Mouse (Mus musculus) cortical plate, adult 2 months (tissue): ENCODE measurements at regions not wholly inside any gene's neighbourhood (a gene's known extent, or its start where the extent isn't known, plus 50 kb on each side); places are given as distances from the start of the nearest gene placed in this dataset.

ENCODE experiments used
- H3K27ac ChIP-seq: fragments of 200-500 bp; 2 replicates; pipeline ENCODE4 v1.5.1; 2012; ENCODE audit warnings: low read length, control low read depth, inconsistent platforms; ENCODE audit not compliant: insufficient read depth
- H3K4me1 ChIP-seq: fragments of 200-500 bp; 2 replicates; pipeline ENCODE4 v1.6.1; 2011; ENCODE audit warnings: low read length; ENCODE audit not compliant: control insufficient read depth, insufficient read depth
- H3K4me3 ChIP-seq: fragments of 200-500 bp; 2 replicates; pipeline ENCODE4 v1.5.1; 2011; ENCODE audit warnings: mild to moderate bottlenecking, low read length, control low read depth; ENCODE audit not compliant: insufficient read depth
- CTCF ChIP-seq: fragments of 200-500 bp; IDR thresholded peaks from 2 replicates; pipeline ENCODE4 v1.5.1; 2011; ENCODE audit warnings: mild to moderate bottlenecking, control low read depth, low read length; ENCODE audit not compliant: insufficient read depth; ENCODE audit errors: extremely low read depth
- POLR2A ChIP-seq: fragments of 200-500 bp; IDR thresholded peaks from 2 replicates; pipeline ENCODE4 v1.6.1; 2011; ENCODE audit warnings: mild to moderate bottlenecking, low read length, control low read depth; ENCODE audit not compliant: insufficient read depth; ENCODE audit errors: extremely low read depth

DNA sequence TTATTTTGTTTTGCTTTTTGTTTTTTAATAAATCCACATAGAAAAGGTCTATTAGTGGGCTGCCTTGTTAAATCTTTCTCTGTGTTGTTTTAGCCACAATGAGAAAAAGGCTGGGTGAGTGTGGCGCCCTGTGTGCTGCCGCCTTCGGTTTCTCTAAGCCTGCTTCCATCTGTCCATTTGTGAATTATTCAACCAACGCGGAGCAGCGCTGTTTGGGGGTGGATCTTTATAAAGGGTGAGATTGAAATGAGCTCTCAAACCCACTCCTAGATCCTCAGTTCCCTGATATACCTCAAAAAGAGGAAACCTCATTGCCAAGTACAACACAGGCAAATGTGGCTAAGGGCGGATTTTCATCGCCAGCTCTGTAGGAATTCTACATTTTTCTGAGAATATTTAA lies 74.0 kb upstream of the Arg1 start:
- peak overlapping the region; percentile 7; the same call in 1 of the 2 replicates for H3K27ac ChIP-seq
- TF ChIP-seq POLR2A = no peak
- no peak for TF ChIP-seq CTCF

DNA sequence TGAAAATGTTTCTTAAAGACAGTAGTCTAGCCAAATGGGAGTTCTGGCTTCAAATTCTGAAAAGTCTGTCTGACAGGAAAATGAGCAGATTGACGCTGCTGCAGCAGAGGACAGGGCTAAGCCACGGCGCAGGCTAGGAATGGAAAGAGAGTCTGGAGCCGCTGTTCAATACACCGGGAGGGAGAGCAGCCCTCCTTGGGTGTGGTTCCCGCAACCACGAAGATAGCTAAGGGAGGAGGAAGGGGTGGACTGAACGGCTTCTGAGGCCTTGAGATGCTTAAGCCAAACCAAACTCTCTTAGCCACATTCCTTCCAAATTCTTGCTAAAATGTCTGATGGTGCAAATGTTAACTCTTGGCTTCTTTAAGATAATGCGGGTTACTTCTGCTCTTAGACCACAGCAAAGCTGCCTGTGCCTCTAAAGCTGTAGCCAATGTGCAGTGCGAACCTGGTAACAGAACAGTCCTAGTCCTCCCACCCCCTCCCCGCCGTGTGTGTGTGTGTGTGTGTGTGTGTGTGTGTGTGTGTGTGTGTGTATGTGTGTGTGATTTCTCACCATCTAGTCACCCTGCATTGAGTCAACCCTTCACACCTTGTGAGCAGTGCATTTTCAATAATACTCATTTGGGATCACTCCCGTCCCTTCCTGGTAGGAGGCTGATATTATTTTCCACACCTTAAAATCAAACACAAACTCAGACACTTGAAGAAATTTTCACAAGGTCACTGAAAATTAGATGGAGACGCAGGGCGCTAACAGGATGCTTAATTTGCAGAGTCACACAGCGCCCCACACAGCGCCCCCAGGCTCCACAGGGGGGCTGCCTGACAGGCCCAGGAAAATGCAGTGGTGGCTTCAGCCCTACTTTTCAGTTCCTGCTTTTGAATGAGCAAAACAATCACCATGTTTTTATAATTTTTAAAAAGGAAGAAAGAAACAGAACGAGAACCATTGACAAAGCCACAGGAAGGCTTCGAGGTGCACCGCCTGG lies 73.2 kb upstream of the Arg1 start:
- TF ChIP-seq POLR2A = no peak
- no peak for TF ChIP-seq CTCF
- 0 out of 2 replicates have a peak overlapping the region, but pooled peaks have one; percentile 8 for H3K4me3 ChIP-seq
- H3K4me1 ChIP-seq = no peaks in the 10 kb centered on the region
- H3K27ac ChIP-seq = peak overlapping the region; percentile 89

More for the DNA sequence above, 74.0 kb upstream of the Arg1 start:
- H3K4me3 ChIP-seq = no peak overlapping the region
- no peaks in the 10 kb centered on the region for H3K4me1 ChIP-seq

DNA sequence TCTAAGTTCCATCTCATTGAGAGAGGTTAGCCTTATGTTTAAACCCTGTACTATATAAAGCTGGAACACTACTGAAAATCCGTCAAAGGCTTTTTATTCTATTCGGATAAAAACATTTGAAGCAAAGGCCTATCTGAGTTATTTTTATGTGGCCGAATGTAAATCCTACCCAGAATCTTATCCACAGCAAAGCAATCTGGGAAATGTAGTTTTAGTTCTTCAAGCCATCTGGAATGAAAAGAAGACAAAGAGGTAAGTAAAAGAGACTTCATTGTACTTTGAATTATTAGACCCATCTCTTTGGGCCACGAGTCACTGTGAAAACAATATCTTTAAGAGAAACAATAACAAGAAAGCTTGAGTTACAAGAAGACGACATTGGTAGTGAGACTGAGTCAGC lies 72.5 kb upstream of the Arg1 start:
- Histone ChIP-seq H3K27ac (peak overlapping the region; percentile 89), H3K4me3 (0 out of 2 replicates have a peak overlapping the region, but pooled peaks have one; percentile 8), H3K4me1 (no peaks in the 10 kb centered on the region)
- no peak for TF ChIP-seq POLR2A

DNA sequence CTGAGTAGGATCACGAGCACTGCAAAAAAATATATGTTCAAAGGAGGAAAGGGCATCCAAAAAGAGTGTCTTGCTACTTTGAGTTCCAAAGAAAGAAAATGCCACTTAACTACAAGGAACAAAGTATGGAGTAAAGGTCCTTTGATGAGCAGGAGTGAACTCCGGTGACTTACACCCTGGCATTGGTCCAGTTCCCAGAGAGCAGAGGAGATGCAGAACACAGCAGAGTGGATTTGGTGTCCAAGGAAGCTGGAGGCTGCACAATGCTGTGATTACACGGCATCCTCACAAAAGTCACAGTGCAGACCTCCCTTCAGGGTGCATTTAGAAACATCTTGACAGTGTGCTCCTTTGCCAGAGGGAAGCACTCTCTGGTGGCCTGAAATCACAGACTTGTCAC lies 70.4 kb upstream of the Arg1 start:
- no peaks in the 10 kb centered on the region for H3K4me1 ChIP-seq
- no peak for TF ChIP-seq POLR2A
- no peak for TF ChIP-seq CTCF
- no peak overlapping the region for H3K27ac ChIP-seq
- H3K4me3 ChIP-seq = no peak overlapping the region

DNA sequence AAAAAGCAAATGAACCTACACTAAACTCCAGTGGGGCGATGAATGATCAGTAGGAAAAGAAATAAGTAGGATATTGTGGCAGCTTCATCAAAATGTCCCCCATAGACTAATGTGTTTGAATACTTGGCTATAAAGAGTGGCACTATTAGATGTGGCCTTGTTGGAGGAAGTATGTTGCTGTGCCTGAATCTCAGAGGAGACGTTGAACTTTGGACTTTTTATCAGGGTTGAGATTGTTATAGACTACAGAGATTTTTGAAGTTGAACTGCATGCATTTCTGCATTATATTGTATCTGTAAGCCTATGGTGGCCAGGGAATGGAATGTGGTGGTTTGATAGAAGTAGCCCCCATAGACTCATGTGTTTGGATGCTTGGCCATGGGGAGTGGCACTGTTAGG lies 68.5 kb upstream of the Arg1 start:
- Histone ChIP-seq H3K4me3 (no peak overlapping the region), H3K4me1 (no peaks in the 10 kb centered on the region), H3K27ac (no peak overlapping the region)
- TF ChIP-seq CTCF = no peak
- TF ChIP-seq POLR2A = no peak

DNA sequence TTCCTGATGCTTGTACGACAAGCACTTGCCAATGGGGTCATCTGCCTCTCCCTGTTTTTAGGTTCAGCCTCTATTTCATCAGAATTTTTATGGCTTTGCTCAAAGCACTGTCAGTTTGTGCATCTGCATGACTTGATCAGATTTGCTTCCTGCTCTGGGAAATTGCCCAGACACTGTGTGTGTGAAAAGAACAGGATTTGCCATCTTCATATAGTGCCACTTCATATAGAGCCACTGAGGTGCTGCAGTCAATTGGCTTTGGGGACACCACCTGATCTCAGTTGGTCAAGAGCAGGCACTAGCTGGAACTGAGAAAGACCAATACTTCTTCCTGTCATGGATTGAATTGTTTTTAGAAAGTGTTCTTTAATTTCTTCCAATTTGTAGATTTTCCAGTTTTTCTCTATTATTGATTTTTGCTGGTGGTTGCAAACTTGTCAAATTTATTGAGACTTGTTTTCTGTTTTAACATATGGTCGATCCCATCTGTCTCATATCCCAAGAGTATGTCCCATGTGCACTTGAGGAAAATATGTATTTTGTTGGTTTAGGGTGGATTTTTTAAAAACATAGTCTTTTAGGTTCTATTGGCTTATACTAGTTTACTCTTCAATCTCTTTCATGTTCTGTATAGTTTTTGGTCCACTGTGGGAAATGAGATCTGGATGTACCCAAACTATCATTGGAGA lies 62.8 kb upstream of the Arg1 start:
- no peak overlapping the region for H3K4me3 ChIP-seq
- H3K4me1 ChIP-seq = peaks cover 4% of the 10 kb centered on the region; the same call in 1 of the 2 replicates
- H3K27ac ChIP-seq = no peak overlapping the region
- TF ChIP-seq CTCF = no peak
- TF ChIP-seq POLR2A = no peak

DNA sequence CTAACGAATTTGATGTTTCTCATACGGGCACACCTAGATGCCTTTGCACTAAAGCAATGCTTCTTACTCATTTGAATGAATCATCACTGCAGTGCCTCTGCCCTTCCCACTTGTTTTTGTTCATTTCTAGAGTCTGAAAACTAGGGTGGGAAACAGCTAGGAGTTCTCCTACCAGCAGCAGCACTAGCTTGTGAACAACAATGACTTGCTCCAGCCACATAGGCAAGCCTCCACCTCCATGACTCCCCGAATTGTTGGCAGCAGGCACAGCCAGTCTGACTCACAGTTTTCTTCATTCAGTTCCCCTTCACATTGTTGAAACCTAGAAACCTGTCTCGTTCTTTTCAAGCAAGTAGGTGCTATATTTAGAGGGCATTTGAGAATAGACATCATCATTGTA lies 57.5 kb upstream of the Arg1 start:
- H3K27ac ChIP-seq = no peak overlapping the region
- no peak overlapping the region for H3K4me3 ChIP-seq
- peaks cover 4% of the 10 kb centered on the region; the same call in 1 of the 2 replicates for H3K4me1 ChIP-seq
- no peak for TF ChIP-seq POLR2A
- TF ChIP-seq CTCF = no peak

DNA sequence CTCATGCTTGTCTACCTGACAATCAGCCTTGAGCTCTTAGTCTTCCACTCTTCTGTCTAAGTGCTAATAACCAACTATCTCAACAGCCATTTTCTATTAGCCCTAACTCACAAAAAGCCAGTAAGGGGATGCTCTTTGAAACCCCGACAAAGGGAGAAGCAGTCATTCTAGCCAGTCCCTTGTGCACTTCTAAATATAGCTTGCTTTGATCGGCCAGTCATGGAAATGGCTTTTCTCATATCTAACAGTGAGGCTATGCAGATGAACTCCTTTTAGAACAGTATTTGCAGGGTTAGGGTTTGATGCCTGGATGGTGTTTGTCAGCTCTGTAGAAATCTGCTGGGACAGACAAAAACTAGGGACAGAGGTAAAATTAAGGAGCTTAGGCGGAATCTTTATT lies 54.5 kb upstream of the Arg1 start:
- Histone ChIP-seq H3K27ac (no peak overlapping the region), H3K4me3 (no peak overlapping the region), H3K4me1 (no peaks in the 10 kb centered on the region)
- TF ChIP-seq CTCF (no peak), POLR2A (no peak)
